Mouse (Mus musculus): ENCODE data around the gene Adamts12.

Gene Adamts12

DNA sequence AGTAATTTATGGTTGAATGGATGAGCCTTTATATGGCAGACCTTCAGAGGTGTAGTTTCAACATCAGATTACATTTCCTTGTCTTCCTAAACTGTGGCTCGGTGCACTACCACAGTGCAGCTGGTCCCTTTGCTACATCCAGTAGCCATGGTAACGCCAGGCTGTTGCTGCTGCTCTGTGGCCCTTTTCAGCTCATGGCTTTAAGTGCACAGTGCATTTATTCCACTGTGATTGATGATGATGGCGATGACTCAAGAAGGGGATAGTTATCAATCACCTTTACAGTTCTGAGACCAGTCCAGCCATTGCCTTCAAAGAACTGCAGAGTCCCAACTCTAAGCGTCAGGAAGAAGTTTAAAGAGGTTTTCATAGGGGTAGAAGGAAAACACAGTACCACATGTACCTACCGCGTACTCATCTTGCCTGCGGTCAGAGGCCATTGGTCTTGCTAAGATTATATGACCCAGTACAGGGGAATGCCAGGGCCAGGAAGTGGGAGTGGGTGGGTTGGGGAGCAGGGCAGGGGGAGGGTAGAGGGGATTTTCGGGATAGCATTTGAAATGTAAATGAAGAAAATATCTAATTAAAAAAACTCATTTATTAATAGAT, 18.5 kb downstream of the Adamts12 start:
- no peak for DNase-seq

DNA sequence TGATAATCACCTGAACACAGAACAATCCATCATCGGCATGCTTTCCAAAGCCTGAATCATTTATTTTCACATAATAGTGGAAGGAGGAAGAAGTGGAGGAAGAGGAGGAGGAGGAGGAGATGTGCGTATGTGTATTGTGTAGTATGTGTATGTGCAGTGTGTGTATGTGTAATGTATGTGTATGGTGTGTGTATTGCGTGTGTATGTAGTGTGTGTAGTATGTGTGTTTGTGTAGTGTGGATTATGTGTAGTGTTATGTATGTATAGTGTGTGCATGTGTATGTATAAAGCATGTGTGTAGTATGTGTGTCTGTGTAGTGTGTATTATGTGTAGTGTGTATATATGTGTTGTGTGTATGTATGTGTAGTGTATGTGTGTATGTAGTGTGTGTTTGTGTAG, 19.1 kb downstream of the Adamts12 start:
- no peak for DNase-seq

DNA sequence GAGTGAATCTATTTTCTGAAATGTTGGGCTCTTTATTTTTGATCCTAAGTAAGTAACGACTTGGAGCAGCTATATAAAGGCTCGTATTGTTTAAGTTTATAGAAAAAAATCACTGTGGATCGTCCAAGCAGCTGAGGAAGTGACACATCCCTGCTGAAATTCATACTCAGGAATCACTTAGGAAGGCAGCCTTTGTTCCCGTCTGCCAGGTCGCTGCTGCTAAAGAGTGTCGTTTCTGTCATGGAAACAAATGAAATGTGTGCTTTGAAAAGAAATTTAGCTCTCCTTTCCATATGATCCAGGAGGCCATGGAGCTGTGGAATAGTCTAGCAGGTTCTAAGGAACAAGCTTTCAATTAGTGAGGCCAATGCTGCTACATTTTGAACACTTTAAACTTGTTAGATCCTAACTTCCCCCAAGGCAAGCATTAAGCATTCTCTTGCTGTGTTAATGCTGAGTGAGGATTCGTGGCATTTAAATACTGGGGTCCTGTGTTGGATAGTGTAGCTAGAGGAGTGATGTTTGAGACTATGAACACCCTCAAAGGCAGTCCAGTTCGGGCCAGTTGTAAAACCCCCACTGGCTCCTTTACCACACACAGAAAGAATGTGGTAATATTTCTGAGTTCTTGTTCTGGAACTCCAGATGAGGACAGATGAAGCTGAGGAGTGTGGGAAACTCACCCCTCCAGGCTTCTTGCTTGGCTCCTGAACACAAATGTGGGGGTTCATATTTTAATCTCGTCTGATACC, 19.8 kb downstream of the Adamts12 start:
- no peak for DNase-seq

DNA sequence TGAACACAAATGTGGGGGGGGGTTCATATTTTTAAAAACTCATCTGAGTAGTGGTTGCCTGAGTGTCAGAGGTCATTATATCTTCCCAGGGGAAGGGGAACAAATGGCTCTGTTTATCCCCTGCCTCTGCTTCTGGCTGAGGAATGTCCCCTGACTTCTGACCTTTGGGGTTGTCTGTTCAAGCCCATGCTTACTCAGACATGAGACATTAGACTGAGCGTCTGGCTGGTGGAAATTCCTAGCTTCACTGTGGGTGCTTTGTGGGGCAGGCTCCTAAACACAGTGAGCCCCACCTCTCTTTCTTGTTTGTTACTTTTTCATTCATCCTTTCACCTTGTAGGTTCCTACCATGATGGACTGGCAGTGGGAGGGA, 20.4 kb downstream of the Adamts12 start:
- DNase-seq, result no peak

DNA sequence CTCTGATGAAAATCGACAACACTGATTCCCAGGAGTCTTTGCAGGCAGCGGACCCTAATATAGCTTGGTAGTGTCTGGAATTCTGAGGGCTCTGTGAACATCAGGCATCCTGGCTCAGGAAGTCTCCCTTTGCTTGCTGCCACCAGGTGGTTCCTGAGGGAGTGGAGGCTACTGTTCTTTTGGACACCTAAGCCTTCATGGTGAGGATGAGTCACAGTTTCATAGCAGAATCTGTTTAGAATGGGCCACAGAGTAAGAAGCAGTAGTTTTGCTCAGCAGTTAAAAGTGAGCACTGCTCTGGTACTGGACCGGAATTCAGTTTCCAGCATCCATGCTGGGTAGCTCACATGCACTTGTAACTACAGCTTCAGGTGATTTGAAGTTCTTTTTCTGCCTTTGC, 24.9 kb downstream of the Adamts12 start:
- no peak for DNase-seq

DNA sequence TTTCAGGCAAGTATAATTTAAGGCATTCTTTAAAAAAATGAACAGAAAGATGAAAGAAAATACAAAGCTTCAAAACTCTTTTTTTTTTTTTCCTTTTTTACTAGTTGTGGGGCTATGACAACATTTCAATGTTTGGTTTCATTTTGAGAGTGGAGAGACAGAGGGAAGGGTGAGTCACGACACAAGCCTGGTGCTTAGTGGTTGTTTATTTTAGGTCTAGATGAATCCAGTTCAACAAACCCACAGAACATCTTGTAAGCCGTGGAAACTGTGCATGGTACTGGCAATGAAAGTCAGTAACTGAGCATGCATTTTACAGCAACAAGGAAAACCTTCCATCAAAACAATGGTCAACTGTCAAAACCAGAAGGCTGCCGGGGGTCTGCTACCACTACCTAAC, 31.0 kb downstream of the Adamts12 start:
- peak; percentile 27 for DNase-seq

DNA sequence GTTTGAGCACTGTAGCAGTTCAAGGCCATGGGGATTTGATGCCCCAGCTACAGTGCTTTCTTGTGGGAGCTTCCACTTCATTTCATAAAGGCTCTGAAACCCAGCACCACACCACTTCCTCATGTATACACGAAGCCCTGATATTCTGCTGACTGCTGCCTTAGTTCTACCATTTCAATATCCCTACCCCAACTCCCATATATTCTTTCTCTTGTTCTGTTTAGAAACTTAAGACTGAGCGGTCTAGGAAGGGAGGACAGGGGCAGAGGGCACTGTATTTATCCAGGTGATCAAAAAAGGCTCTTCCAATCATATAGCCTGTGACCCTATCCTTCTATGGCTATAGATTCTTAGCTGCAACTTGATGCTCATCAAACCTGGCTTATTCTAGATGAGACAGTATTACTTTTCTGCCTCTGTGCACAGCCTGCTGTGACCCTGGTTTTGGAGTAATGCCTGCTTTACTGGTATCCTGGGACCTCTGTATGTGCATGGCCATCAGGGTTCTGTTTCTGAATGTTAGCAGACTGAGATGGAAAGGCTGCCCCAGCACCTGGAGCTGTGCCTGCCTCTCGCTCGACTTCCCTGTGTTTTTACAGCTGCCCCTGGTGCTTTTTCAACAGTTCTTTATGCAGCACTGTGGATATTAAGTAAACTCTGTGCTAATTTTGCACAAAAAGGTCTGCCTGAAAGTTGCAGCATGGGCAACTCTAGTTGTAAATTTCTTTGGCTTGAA, 33.5 kb downstream of the Adamts12 start:
- DNase-seq, result no peak

DNA sequence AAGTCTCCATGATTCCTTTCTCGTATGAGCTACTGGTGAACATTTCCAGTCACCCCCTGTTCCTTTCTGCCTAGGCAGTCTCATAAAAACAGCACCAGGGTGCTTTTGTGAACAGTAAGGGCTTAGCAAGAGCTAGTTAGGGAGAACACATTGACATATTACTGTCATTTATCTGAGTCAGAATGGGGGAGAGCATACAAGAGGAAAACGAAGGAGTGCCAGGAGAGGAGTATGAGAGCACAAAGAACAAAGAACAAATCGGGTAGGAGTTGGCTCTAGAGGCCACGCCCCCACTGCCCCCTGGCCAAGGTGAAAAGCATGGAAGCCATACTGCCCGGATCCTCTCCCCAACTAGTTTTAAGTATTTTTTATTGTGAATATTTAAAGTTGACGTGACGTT, 34.4 kb downstream of the Adamts12 start:
- DNase-seq, result no peak

DNA sequence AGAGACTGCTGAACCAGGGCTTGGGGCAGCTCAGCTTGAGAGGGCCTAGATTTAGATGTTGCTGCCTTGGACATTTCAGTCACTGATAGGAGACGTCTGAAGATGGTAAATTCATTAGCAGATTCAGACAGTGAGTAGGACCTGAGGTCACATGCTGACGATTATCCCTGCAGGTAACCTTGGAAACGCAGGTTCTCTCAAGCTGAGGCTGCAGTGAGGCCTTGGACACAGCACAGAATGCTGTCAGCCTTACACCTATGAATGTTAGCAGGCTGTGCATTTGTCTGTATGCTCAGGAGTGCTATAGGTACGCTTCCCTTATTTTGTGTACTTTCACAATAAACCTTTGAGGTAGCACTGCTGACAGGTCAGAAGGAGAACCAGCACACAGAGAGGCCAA, 36.3 kb downstream of the Adamts12 start:
- no peak for DNase-seq

DNA sequence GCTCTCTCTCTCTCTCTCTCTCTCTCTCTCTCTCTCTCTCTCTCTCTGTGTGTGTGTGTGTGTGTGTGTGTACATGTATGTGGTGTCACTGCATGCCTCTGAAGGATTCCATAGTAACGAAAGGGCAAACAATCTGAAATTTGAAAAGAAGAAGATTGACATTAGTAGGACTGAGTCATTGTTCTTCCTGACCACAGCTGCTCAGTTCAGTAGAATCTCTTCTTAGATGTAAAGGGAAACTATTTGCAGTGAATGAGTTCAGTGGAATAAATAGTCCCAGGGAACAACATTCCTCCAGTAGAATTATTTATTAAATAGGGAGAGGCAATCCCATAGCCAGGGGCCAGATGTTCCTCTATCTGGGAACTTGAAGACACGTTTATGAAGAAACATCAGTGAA, 40.5 kb downstream of the Adamts12 start:
- DNase-seq, result no peak

DNA sequence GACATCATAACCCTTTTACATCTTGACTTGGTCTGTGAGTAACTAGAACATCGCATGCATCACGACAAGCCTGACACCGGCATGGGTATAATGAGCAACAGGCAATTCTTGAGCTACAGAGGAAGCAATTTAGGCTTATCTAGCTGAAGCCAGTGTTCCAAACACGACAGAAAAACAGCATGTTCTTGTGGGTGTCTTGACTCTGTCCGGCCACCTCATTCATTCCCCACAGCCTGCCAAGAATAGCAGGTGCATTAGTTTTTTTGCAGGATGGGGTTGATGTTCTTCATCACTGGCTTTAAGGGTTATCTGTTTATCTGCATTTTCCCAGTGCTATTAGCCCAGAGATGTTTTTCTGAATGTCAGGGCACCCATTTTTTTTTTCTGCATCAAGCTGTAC, 42.8 kb downstream of the Adamts12 start:
- no peak for DNase-seq

DNA sequence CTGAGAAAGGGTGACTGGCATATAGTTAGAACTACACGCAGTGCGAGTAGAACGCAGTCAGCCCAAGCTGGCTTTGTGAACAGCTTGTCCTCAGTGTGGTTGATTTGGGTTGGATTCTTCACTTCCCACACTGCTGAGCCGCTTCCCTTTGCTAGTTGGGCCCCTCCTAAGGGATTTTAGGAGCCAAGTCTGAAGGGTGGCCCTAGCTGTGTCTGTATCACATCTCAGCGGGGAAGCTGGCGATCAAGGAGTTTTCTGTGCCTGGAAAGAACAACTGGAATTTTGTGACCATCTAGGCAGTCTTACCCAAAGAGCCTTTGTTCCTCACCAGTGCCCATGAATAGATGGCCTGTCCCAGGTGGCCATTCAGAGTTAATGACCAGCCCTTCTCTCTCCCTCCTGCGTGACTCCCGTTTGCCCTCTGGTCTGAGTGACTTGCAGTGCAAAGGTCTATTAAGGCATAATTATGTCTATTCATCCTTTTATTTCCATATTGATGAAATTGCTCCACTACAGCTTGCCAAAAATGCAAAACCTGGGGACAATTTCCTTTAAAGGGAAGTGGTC, 50.1 kb downstream of the Adamts12 start:
- no peak for DNase-seq

DNA sequence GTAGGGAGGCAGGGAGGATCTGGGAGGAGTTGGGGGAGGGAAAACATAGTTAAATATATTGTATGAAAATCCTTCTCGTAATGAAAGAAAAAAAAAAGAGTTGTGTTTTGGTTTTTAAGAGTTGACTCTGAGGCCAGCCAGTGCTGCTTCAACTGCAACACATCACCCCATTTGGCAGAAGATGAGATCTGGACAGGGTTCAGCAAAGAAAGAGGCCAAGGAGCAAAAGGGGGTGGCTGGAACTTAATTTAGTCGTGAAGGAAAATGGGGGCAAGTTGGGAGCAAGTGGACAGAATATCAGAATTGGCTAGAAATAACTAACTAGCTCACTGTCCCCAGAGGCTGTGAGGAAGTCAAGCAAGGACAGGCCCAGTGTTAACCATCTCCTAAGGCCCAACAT, 51.7 kb downstream of the Adamts12 start:
- DNase-seq, result peak; percentile 62

DNA sequence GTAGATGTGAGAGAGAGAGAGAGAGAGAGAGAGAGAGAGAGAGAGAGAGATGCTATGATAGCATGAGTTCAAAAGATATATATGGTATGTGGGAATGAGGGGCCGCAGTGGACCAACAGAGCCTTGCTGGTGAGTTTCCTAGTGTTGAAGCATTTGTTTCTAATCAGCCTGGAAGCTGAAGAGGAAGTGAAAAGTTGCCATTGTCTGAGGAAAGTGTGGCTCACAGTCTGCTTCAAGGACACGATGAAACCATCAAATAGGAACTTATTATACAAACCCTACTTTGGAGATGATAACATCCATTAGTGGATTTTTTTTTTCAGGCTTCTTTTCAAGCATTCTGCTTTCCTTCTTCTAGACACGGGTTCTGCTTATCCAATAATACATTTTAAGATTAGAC, 52.3 kb downstream of the Adamts12 start:
- no peak for DNase-seq

DNA sequence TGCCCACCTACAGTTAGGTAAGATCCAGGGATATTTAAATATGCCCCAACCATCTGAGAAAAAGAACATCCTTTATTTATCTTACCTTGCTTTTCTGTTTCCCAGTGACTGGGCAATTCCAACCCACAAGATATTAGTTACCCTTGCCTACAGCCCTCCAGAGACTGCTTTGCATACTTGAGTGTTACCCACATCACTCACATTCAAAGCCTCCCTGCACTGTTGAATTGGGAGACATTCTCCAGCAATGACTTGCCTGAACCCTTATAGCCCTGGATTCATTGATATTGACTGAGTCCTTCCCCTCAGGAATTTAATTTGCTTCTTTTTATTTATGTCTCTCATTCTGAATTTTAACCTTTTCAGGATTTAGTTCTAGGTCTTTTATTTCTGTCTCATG, 53.8 kb downstream of the Adamts12 start:
- no peak for DNase-seq

DNA sequence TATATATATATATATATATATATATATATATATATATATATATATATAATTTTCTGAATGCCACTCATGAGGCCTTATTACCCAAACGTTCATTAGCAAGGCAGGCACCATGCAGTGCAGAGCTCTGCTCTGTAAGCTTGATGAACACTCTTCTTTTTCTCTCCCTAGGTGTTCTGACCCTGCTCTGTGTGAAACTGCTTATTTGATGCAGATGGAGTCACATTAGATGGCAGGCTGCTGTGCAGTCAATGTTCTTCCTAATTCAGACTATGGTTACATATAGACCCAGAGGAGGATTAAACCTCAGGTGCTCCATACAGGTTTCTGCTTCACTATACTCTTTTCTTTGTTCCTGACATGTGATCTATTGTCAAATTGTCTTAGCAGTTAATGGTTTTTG, 57.1 kb downstream of the Adamts12 start:
- no peak for DNase-seq

DNA sequence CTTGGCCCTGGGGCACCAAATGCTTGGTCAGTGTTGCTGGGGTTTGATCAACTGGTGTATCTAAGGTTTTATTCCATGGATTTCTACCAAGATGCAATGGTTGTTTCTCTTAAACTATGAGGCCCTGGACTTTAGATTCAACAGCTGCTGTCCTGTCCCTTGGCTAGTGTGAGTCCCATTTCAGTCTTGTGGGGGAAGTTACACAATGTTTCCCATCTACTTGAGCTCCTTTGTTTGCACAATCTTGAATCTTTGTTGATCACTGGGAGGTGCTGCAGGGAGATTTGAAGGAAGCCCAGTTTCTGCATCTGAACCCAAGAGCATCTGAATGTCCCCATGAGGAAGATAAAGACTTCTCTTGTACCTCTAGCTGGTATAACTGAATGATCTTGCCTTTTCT, 60.8 kb downstream of the Adamts12 start:
- peak; percentile 11 for DNase-seq

DNA sequence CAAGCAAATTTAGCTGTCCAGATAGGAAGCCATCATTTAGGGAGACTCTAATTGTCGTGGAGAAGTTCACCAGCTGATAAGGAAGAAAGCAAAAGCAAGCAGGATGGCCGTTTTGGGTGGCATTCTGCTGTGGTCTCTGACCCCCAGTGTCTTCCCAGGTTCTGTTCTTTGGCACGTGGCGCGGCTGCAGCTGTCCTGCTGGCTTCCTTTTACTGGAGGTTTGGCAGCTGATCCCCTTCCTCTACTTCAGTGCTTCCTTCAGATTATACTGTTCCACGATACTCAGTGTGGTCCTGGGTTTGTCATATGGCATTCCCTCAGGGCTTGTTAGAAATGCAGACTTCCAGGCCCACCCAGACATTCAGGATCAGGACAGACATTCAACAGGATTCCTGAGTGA, 63.9 kb downstream of the Adamts12 start:
- DNase-seq, result peak; percentile 8

DNA sequence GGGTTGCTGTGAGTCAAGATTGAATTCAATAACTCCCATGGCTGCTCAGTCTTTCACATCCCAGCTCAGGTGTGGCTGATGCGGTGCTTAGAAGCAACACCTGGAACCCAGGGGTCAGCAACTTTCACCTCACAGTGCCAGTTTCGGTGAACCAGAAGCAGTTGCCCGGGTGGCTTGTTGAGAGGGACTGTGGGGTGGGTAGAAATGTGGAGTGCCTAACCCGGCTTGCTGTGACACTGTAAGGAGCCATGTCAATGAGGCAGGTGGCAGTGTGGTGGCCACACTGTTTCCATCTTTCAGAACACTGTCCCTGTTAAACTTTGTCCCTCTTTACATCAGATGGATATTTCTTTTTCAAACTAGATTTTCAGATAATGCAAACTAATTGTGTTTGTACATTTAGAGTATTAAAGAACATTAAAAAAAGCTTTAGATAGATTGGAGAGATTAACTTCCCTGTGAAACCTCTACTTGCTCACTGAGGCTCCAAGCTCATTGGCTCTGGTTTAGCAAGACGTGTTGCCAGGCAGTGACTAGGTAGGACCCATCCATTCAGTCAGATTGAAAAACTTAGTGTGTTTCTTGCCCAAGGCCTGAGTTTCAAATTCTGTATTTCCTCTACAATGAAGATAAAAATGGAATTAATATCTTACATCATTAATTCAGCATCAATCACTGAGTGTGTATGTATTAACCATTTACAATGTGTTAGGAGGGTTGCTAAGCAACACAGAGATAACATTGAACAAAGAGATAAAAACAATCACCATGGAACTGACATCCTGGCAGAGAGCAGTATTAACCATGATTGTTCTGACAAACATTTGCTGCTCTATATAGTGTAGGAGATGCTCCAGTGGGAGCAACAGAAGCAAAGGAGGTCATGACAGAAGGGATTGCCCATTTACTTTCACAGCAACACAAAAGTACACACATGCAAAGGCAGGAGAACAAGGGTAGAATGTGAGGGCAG, 68.3 kb downstream of the Adamts12 start:
- no peak for DNase-seq

DNA sequence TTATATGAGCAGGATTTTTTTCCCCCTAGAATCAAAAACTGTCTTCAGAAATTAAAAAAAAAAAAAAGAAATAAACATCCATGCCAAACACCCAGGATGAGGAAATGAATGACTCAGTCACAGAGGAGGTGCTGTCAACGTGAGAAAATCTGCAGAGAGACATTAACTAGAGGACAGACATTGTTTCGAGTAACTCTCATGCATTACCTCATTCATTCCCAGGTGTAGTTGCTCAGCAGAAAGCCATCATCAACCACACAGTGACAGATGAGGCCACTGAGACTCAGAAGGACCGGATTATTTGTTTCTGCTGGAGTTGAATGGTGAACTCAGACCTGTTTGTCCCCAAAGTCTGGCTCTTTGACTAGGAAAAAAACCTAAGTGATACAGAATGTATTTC, 81.0 kb downstream of the Adamts12 start:
- DNase-seq, result no peak

DNA sequence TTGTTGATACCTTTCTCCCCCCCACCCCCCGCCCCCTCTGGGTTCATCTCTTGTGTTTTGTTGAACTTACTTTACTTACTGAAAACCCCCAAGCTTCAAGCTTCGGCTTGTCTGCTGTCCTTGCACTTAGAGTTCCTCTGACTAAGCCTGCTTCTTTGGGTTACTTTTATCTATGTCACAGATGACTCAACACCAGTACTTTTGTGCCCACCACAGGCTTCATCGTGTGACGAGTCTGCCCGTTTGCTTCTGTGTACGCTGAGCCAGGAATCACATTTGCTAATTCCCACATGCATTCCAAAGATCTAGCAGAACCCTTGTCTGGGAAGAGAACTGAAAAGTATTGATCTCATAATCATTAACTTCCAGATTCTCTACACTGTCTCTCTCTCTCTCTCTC, 94.8 kb downstream of the Adamts12 start:
- no peak for DNase-seq

DNA sequence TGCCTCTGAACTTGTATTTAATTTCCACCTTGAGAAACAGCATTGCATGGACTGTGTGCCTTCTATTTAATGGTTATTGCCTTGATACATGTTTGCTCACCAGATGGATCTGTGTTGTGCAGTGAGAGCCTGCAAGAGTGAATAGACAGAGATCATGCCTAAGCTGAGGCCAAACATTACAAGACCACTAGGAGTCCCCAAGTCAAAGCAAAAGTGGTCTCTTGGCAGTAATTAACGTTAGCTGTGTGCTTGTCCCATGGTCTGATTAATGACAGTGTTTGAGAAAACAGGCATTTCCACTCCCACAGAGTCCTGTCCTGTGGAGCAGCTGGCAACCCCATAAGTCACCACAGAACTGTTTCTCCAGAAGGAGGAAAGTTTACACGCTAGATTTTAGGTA, 96.2 kb downstream of the Adamts12 start:
- DNase-seq, result no peak

DNA sequence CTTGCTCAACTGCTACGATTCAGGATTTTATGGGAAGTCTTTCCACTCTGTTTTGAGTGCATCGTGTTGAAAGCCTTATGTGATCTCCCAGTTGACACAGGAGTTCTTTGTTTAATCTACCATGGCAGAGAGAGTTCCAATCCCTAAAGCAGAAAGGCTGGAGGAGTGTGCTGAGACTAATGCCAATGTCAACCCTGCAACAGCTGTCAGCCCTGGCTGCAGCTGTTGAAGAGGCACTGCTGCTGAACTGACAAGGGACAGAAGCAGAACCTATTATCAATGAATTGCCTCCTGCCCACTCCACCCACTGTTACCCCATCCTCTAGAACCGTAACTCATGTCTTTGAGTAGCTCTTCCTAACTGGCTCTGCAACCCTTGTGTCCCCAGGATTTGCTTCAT, 101.3 kb downstream of the Adamts12 start:
- DNase-seq, result no peak
